Mouse (Mus musculus) adrenal gland, adult (tissue): ENCODE results near the gene Tctn3.
"Not testable (repeated sequence)": the region's sequence is repeated elsewhere in the genome, so short reads cannot be mapped to it uniquely, and the experiment has no call there.

ENCODE experiments used
- DNase-seq, 2 experiments: peaks; one replicate each; pipeline ENCODE4 v3.0.0; 2022 to 2023; ENCODE audit warnings: low spot score in 1 of 2; ENCODE audit not compliant: inconsistent age in 2 of 2

Tctn3 gene

GRCm38 (mm10) chr19:40561521-40561920 lies 50.5 kb downstream of the Tctn3 start:
- DNase-seq = not testable (repeated sequence)

DNA sequence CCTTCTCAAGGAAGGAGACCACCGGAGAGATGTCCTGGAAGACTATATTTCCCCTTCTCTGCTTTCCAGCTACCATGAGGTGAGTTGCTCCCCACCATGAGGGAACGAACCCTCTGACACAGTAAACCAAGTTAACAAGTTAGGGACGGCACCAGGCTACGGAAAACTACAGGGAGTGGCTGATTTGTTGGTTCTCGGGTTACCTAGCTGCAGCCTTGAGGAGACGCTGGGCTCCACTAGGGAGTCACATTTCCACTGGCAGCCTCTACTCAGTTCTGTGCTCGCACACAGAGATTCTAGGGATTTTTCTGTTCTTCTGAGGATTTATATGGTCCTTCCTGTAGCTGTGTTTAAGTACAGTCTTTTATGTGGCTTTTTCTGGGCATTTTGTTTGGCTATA lies 56.0 kb downstream of the Tctn3 start:
- no peak for DNase-seq

- no peak for DNase-seq
Observed at GRCm38 (mm10) chr19:40555136-40555535, 56.9 kb downstream of the Tctn3 start.

- no peak for DNase-seq
Observed at GRCm38 (mm10) chr19:40554343-40554742, 57.7 kb downstream of the Tctn3 start.

GRCm38 (mm10) chr19:40553849-40554248 lies 58.2 kb downstream of the Tctn3 start:
- DNase-seq = no peak

GRCm38 (mm10) chr19:40553014-40553789 lies 58.8 kb downstream of the Tctn3 start:
- DNase-seq = no peak

DNA sequence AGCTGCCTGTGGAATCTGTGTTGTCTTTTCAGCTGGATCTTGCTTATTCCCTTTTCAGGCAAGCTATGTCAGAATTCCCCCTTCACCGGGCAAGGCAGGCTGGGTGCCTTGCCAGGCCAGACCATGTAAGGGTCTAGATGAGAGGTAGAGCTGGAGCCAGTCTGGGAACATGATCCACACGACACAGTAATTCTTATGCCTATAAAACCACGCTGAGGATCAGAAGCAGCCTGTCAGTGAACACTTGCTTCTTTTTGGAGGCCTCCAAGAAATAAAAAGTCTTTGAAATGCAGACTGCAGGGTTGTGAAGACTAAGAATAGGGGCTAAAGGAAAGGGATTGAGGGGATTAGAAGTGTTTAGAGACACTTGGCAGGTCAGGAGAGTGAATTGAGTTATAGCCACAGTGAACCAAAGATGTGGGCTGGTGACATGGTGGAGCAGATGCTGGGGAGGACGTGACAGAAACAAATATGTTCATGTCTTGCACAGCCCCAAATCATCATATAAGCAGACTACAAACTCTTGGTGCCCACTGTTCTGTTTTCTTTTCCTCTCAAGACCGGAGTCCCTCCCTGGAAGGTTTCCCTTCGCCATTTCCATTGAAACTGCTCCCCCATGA lies 62.4 kb downstream of the Tctn3 start:
- DNase-seq = no peak

- DNase-seq = no peak
Observed at GRCm38 (mm10) chr19:40548796-40549515, 63.1 kb downstream of the Tctn3 start.

DNA sequence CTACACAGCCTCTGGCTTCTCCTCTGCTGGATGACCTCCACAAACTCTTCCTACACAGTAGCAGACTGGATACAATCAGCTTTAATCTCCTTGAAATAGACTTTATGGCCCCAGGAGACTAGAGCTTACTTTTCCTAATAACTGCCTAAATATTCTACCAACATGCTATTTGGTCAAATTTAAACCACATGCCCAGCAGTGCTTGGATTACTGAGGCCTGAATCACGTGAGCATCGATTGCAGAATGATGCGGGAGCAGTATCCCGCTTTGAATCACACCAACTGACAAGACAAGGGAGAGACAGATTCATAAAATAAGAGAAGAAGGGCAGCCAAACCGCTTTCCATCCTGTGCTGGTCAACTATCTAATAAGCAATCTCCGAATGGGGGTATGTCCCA lies 63.6 kb downstream of the Tctn3 start:
- no peak for DNase-seq
